Mouse (Mus musculus): ENCODE measurements around the gene Siah1a.

The Siah1a gene

GRCm38 (mm10) chr8:86699471-86699870, 46.3 kb downstream of the Siah1a start:
- DNase-seq, result no peak

DNA sequence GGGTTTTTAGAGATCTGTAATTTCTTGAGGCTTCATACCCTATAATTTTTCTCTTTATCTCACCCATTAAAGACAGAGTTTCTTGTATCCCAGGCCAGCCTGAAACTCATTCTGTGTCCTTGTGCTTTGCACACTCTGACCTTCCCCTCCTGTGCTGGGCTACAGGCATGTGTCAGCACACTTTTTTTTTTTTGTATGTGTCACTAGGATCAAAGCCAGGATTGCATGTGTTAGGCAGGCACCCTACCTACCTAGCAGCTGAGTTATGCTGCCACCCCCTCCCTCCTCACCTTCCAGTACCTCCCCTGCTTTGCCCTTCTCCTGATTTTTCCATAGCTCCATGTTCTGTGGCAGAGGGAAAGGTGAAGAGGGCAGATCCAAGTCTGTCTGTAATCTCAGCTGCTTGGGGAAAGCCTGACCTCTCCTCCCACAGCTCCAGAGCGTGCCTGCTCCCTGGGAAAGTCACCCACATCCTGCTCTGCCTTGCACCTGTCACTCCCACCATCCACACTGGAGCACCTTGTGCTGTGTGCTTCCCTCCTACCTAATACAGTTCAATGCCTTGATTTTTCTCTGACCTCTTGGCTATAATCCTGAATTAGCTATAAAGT, 46.8 kb downstream of the Siah1a start:
- no peak for DNase-seq

GRCm38 (mm10) chr8:86695703-86696102, 50.0 kb downstream of the Siah1a start:
- DNase-seq, result no peak

- no peak for DNase-seq
Observed at GRCm38 (mm10) chr8:86694011-86694410, 51.7 kb downstream of the Siah1a start.

DNA sequence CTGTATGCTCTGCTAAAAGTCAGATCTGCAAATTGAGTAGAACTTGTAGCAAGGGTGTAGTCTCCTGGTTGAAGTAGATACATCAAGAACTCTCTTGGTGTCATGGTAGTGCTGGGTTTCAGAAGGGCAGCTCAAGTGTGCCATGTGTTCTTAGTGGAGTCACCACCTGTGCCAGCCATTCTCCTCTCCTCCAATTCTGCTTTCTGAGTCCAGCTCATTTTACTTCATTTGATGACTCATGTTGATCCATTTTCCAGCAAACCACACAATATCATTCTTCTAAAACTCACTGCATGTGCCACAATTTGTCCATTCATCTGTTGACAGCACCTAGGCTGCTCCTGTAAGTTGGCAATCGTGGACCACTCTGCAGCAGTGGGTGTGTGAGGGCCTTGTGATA, 53.6 kb downstream of the Siah1a start:
- no peak for DNase-seq

- DNase-seq, result no peak
Observed at GRCm38 (mm10) chr8:86686629-86687028, 59.1 kb downstream of the Siah1a start.
